Mouse (Mus musculus) forebrain, embryonic 12.5 days (tissue): Measurements from ENCODE around the gene Ackr2. TPM values are rescaled to one million over a fixed set of nuclear protein-coding genes. Genes with fewer than 3 reads are reported as not detected.

Experiments
- ATAC-seq: fragments of 200-750 bp; cut with Nextera tagmentation; 2 replicates; pipeline ENCODE4 v1.8.0; 2017; ENCODE audit warnings: moderate TSS enrichment; ENCODE audit not compliant: low FRiP score
- H3K27ac ChIP-seq: fragments of 300-500 bp; sonication (generic); 2 replicates; pipeline ENCODE4 v1.5.1; 2016; ENCODE audit warnings: mild to moderate bottlenecking
- H3K27me3 ChIP-seq: fragments of 300-500 bp; sonication (generic); 2 replicates; pipeline ENCODE4 v1.6.1; 2016; ENCODE audit warnings: mild to moderate bottlenecking
- H3K36me3 ChIP-seq: fragments of 300-500 bp; sonication (generic); replicated peaks from 2 replicates; pipeline ENCODE4 v1.6.1; 2016; ENCODE audit warnings: mild to moderate bottlenecking
- H3K4me1 ChIP-seq: fragments of 300-500 bp; sonication (generic); 2 replicates; pipeline ENCODE4 v1.6.1; 2016
- H3K4me2 ChIP-seq: fragments of 300-500 bp; sonication (generic); 2 replicates; pipeline ENCODE4 v1.6.1; 2016; ENCODE audit warnings: mild to moderate bottlenecking, moderate library complexity
- H3K4me3 ChIP-seq: fragments of 300-500 bp; sonication (generic); replicated peaks from 2 replicates; pipeline ENCODE4 v1.5.1; 2016; ENCODE audit warnings: mild to moderate bottlenecking
- H3K9ac ChIP-seq: fragments of 300-500 bp; sonication (generic); 2 replicates; pipeline ENCODE4 v1.6.1; 2016; ENCODE audit warnings: mild to moderate bottlenecking
- H3K9me3 ChIP-seq: fragments of 300-500 bp; sonication (generic); 2 replicates; pipeline ENCODE4 v1.6.1; 2016
- WGBS: fragments of 180-500 bp; shearing (Covaris S2); methylation state at CpG from one replicate; pipeline ENCODE4 v1.1.7; 2016; 5-methylcytosine and 5-hydroxymethylcytosine counted together
- polyA plus RNA-seq: library from polyadenylated mRNA; unstranded; fragments of >200 nt; fragmentation: Nextera tagmentation; extraction: Ambion mirVana; gene quantifications from 2 replicates; pipeline ENCODE4 v1.2.1, GENCODE M21; 2016

Gene Ackr2
- 0.89 and 1.2 TPM in 2 replicates for polyA plus RNA-seq

- H3K36me3 ChIP-seq: no peaks in the 10 kb centered on the region
- no peak within 1 kb of the TSS for H3K9ac ChIP-seq
- ATAC-seq: no peak
- H3K27me3 ChIP-seq: no peaks in the 10 kb centered on the region
- 83% methylated on average over 9 of the region's 9 CpGs for WGBS
- no peaks in the 10 kb centered on the region for H3K4me1 ChIP-seq
- H3K4me3 ChIP-seq: no peak within 1 kb of the TSS
- no peak within 1 kb of the TSS for H3K27ac ChIP-seq
- H3K4me2 ChIP-seq: no peak within 1 kb of the TSS
- H3K9me3 ChIP-seq: no peaks in the 10 kb centered on the region
Observed at GRCm38 (mm10) chr9:121898245-121898644, at the start of gene Ackr2. TSS of gene Ackr2 (plus strand) at chr9:121898355.

GRCm38 (mm10) chr9:121854246-121854645, 43.9 kb upstream of the Ackr2 start:
- Histone ChIP-seq H3K36me3 (peaks cover 21% of the 10 kb centered on the region), H3K27ac (no peak overlapping the region), H3K4me1 (peaks cover 13% of the 10 kb centered on the region), H3K4me2 (no peak overlapping the region), H3K4me3 (no peak overlapping the region), H3K9ac (no peak overlapping the region), H3K27me3 (no peaks in the 10 kb centered on the region), H3K9me3 (no peaks in the 10 kb centered on the region)
- no peak for ATAC-seq
- 94% methylated on average over 3 of the region's 3 CpGs for WGBS

GRCm38 (mm10) chr9:121856649-121857416, 41.3 kb upstream of the Ackr2 start:
- peak overlapping the region; percentile 76 for H3K4me3 ChIP-seq
- H3K9me3 ChIP-seq: no peaks in the 10 kb centered on the region
- ATAC-seq: no peak; the same call in 1 of the 2 replicates
- H3K4me2 ChIP-seq: peak overlapping the region; percentile 93
- H3K4me1 ChIP-seq: peaks cover 13% of the 10 kb centered on the region
- peaks cover 6% of the 10 kb centered on the region for H3K36me3 ChIP-seq
- H3K27ac ChIP-seq: peak overlapping the region; percentile 95
- H3K9ac ChIP-seq: peak overlapping the region; percentile 89
- WGBS: 1% methylated on average over 39 of the region's 39 CpGs
- H3K27me3 ChIP-seq: no peaks in the 10 kb centered on the region

- under 1% methylated on average over 70 of the region's 70 CpGs for WGBS
- no peaks in the 10 kb centered on the region for H3K36me3 ChIP-seq
- ATAC-seq: peak; percentile 99
Observed at GRCm38 (mm10) chr9:121857474-121858152, 40.5 kb upstream of the Ackr2 start.

GRCm38 (mm10) chr9:121858153-121858488, 40.0 kb upstream of the Ackr2 start, which contains the start of gene Higd1a:
TSS of gene Higd1a (minus strand) at chr9:121858362.
- Histone ChIP-seq H3K27me3 (no peaks in the 10 kb centered on the region), H3K4me2 (peak within 1 kb of the TSS; percentile 93), H3K36me3 (no peaks in the 10 kb centered on the region), H3K4me1 (peaks cover 13% of the 10 kb centered on the region), H3K9me3 (no peaks in the 10 kb centered on the region), H3K9ac (peak within 1 kb of the TSS; percentile 89), H3K27ac (peak within 1 kb of the TSS; percentile 95), H3K4me3 (peak within 1 kb of the TSS; percentile 76)
- WGBS: 16% methylated on average over 6 of the region's 6 CpGs
- ATAC-seq: no peak

More at GRCm38 (mm10) chr9:121857474-121858152, 40.5 kb upstream of the Ackr2 start:
- Histone ChIP-seq H3K4me1 (peaks cover 13% of the 10 kb centered on the region), H3K9ac (peak overlapping the region; percentile 89), H3K27ac (peak overlapping the region; percentile 95), H3K27me3 (no peaks in the 10 kb centered on the region), H3K9me3 (no peaks in the 10 kb centered on the region), H3K4me2 (peak overlapping the region; percentile 93), H3K4me3 (peak overlapping the region; percentile 76)

- Histone ChIP-seq H3K27ac (no peak overlapping the region), H3K4me3 (no peak overlapping the region), H3K36me3 (no peaks in the 10 kb centered on the region), H3K9ac (no peak overlapping the region), H3K27me3 (no peaks in the 10 kb centered on the region), H3K4me1 (peaks cover 13% of the 10 kb centered on the region), H3K9me3 (no peaks in the 10 kb centered on the region), H3K4me2 (no peak overlapping the region)
- 96% methylated on average over 2 of the region's 2 CpGs for WGBS
- no peak for ATAC-seq
Observed at GRCm38 (mm10) chr9:121859345-121859744, 38.8 kb upstream of the Ackr2 start.

- WGBS: 87% methylated on average over 2 of the region's 2 CpGs
- H3K27ac ChIP-seq: no peak overlapping the region
- peaks cover 17% of the 10 kb centered on the region for H3K4me1 ChIP-seq
- no peak for ATAC-seq
- no peak overlapping the region for H3K9ac ChIP-seq
- H3K36me3 ChIP-seq: no peaks in the 10 kb centered on the region
- no peaks in the 10 kb centered on the region for H3K27me3 ChIP-seq
- no peak overlapping the region for H3K4me3 ChIP-seq
- H3K4me2 ChIP-seq: no peak overlapping the region
- H3K9me3 ChIP-seq: no peaks in the 10 kb centered on the region
Observed at GRCm38 (mm10) chr9:121860921-121861320, 37.2 kb upstream of the Ackr2 start.

GRCm38 (mm10) chr9:121864837-121865236, 33.3 kb upstream of the Ackr2 start:
- no peaks in the 10 kb centered on the region for H3K36me3 ChIP-seq
- ATAC-seq: no peak
- H3K27ac ChIP-seq: no peak overlapping the region
- H3K9ac ChIP-seq: no peak overlapping the region
- WGBS: 70% methylated on average over 4 of the region's 4 CpGs
- H3K4me1 ChIP-seq: 0 out of 2 replicates have a peak, but pooled peaks cover 4% of the 10 kb centered on the region
- H3K27me3 ChIP-seq: no peaks in the 10 kb centered on the region
- H3K4me2 ChIP-seq: no peak overlapping the region
- H3K4me3 ChIP-seq: no peak overlapping the region
- H3K9me3 ChIP-seq: no peaks in the 10 kb centered on the region

GRCm38 (mm10) chr9:121865425-121866008, 32.6 kb upstream of the Ackr2 start:
- H3K36me3 ChIP-seq: no peaks in the 10 kb centered on the region
- no peak overlapping the region for H3K4me2 ChIP-seq
- H3K4me3 ChIP-seq: no peak overlapping the region
- no peak for ATAC-seq
- H3K27ac ChIP-seq: no peak overlapping the region
- H3K27me3 ChIP-seq: no peaks in the 10 kb centered on the region
- H3K9me3 ChIP-seq: no peaks in the 10 kb centered on the region
- 39% methylated on average over 3 of the region's 3 CpGs for WGBS
- 0 out of 2 replicates have a peak, but pooled peaks cover 4% of the 10 kb centered on the region for H3K4me1 ChIP-seq
- H3K9ac ChIP-seq: no peak overlapping the region

- no peak for ATAC-seq
- Histone ChIP-seq H3K9ac (no peak overlapping the region), H3K27me3 (no peaks in the 10 kb centered on the region), H3K4me1 (0 out of 2 replicates have a peak, but pooled peaks cover 4% of the 10 kb centered on the region), H3K9me3 (no peaks in the 10 kb centered on the region), H3K27ac (no peak overlapping the region), H3K36me3 (no peaks in the 10 kb centered on the region), H3K4me2 (no peak overlapping the region), H3K4me3 (no peak overlapping the region)
- WGBS: 93% methylated on average over 6 of the region's 6 CpGs
Observed at GRCm38 (mm10) chr9:121867632-121868031, 30.5 kb upstream of the Ackr2 start.

- Histone ChIP-seq H3K4me1 (0 out of 2 replicates have a peak, but pooled peaks cover 4% of the 10 kb centered on the region), H3K9me3 (no peaks in the 10 kb centered on the region), H3K36me3 (no peaks in the 10 kb centered on the region), H3K9ac (no peak overlapping the region), H3K4me3 (no peak overlapping the region), H3K27me3 (no peaks in the 10 kb centered on the region), H3K4me2 (no peak overlapping the region), H3K27ac (no peak overlapping the region)
- no peak for ATAC-seq
- 78% methylated on average over 6 of the region's 6 CpGs for WGBS
Observed at GRCm38 (mm10) chr9:121868236-121868635, 29.9 kb upstream of the Ackr2 start.

GRCm38 (mm10) chr9:121869432-121869831, 28.7 kb upstream of the Ackr2 start:
- ATAC-seq: no peak
- H3K27me3 ChIP-seq: no peaks in the 10 kb centered on the region; the same call in 1 of the 2 replicates

More at GRCm38 (mm10) chr9:121869432-121869831, 28.7 kb upstream of the Ackr2 start:
- Histone ChIP-seq H3K4me3 (no peak overlapping the region), H3K9ac (no peak overlapping the region), H3K36me3 (no peaks in the 10 kb centered on the region), H3K27ac (no peak overlapping the region), H3K9me3 (no peaks in the 10 kb centered on the region), H3K4me2 (no peak overlapping the region), H3K4me1 (0 out of 2 replicates have a peak, but pooled peaks cover 4% of the 10 kb centered on the region)
- WGBS: 94% methylated on average over 5 of the region's 5 CpGs
